Mouse (Mus musculus): ENCODE measurements around the gene Dnm3.

- no peak for TF ChIP-seq CTCF (IDR thresholded peaks at IDR 0.05; ENCODE audit: extremely low read depth, insufficient read length, insufficient replicate concordance, low read depth, low read length)
- TF ChIP-seq POLR2A (IDR thresholded peaks at IDR 0.05; ENCODE audit: low read depth, low read length) = no peak
These were observed 384.8 kb downstream of the Dnm3 start for GRCm38 (mm10) chr1:162092899-162093659.

Measured in small intestine, adult 2 months (tissue).